Mouse (Mus musculus) heart, postnatal 0 days (tissue): ENCODE data around the gene Krtap9-1.
"Not testable (repeated sequence)": the region's sequence is repeated elsewhere in the genome, so short reads cannot be mapped to it uniquely, and the experiment has no call there.

ENCODE experiments used
- CTCF ChIP-seq: IDR thresholded peaks from 2 replicates; pipeline ENCODE4 v1.5.1; 2016; ENCODE audit warnings: antibody characterized with exemption, control low read depth, low read depth
- EP300 ChIP-seq: IDR thresholded peaks from 2 replicates; pipeline ENCODE4 v1.6.1; 2016; ENCODE audit warnings: antibody characterized with exemption, low read depth

- TF ChIP-seq CTCF, EP300: not testable (repeated sequence)
Observed at GRCm38 (mm10) chr11:99878887-99879286, 5.7 kb downstream of the Krtap9-1 start, which contains the start of gene Gm11567.
